Mouse (Mus musculus) hindlimb bud, embryonic 11.5 days (tissue): ENCODE measurements around the gene Spata25.
A peak's percentile ranks its signal among the peaks of the same experiment; 100 is the strongest.
"Not testable (repeated sequence)": the region's sequence is repeated elsewhere in the genome, so short reads cannot be mapped to it uniquely, and the experiment has no call there.

Experiments
- DNase-seq: peaks from one replicate; pipeline ENCODE4 v3.0.0-alpha.2; 2012; ENCODE audit warnings: low read depth, low spot score; ENCODE audit errors: extremely low spot score

Gene Spata25

DNA sequence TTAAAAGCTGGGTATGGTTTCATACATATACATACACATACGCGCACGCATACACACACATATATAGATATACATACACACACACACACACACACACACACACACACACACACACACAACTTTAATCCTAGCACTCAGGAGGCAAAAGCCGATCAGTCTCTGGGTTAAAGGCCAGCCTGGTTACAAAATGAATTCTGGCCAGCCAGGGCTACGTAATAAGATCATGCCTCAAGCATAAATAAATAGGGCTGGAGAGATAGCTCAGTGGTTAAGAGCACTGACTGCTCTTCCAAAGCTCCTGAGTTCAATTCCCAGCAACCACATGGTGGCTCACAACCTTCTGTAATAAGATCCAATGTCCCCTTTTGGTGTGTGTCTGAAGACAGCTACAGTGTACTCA is 27.2 kb upstream of the Spata25 start:
- DNase-seq: not testable (repeated sequence)

GRCm38 (mm10) chr2:164850061-164850460 is 21.7 kb upstream of the Spata25 start:
- DNase-seq: no peak

DNA sequence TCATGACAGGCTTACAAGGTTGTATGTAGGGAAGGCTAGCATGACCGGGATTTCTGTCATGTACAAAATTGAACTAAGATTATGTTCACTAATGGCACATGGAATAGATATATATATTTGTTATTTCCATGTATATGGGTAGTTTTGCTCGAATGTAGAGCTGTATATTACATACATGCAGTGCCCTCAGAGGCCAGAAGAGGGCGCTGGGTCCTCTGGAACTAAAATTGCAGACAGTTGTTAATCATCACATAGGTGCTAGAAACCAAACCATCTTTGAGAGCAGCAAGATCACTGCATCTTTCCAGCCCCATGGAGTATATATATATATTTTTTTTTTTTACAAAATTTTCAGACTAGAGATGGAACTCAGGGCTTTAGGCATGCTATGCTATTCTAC is 17.4 kb upstream of the Spata25 start:
- no peak for DNase-seq

GRCm38 (mm10) chr2:164835164-164835563 is 6.8 kb upstream of the Spata25 start:
- no peak for DNase-seq

GRCm38 (mm10) chr2:164834531-164834930 is 6.2 kb upstream of the Spata25 start:
- DNase-seq: no peak

- DNase-seq: peak; percentile 100
Observed at GRCm38 (mm10) chr2:164833314-164833959, 5.1 kb upstream of the Spata25 start, which contains the start of gene Neurl2. Gene Neurl2 (minus strand): TSS chr2:164833456.

GRCm38 (mm10) chr2:164832748-164833301 is 4.5 kb upstream of the Spata25 start, which contains the start of gene Ctsa:
Gene Ctsa (plus strand): TSS chr2:164832873.
- peak; percentile 16 for DNase-seq

- DNase-seq: no peak
Observed at GRCm38 (mm10) chr2:164832032-164832747, 3.9 kb upstream of the Spata25 start.

DNA sequence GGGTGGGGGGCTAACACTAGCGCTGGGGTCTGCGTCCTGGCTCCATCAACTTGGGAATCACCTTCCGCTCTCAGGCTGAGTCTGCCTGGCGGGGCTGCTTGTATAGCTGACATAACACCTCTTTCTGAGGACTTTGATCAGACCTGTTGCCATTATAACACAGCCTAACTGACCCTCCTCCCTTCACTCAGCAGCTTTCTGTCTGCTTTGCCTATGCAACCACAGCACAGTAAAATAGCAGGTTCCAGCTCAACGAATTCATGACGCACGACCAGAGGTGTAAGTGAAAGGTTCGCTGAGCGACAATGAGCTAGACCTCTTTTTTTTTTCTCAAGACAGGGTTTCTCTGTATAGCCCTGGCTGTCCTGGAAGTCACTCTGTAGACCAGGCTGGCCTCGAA is 2.7 kb upstream of the Spata25 start:
- no peak for DNase-seq

- DNase-seq: no peak
Observed at GRCm38 (mm10) chr2:164829090-164829489, 753 bp upstream of the Spata25 start.

DNA sequence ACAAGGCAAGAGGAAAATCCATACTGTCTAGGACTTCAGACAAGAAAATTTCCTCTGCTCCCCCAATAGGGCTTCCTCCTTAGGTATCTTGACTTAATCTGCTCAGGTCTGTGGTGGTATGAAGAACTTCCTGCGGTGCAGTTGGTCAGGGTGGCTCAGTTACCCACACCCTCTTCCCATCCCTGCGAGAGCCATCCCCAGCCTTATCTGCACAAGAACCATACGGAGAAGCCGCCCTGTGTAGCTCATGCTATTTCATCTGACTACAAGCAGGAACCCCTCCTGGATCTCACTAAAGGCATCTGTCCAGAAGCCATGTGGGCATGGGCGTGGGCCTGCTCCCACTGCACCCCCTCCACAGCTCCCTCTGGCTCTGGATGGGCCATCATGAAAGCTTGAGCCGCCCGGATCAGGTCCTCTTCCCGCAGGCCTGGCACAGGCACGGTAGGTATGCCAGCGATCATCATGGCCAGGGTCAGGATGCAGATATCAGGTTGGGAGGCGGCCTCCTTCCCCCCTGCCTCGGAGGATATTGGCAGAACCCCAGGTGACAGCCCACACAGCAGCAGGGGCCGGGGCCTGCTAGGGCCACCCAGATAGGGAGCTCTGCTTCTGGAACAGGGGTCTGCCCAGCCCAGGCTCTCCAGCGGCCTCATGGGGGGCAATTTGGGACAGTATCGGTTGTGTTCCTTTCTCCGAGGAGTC is 1.0 kb downstream of the Spata25 start:
- no peak for DNase-seq

DNA sequence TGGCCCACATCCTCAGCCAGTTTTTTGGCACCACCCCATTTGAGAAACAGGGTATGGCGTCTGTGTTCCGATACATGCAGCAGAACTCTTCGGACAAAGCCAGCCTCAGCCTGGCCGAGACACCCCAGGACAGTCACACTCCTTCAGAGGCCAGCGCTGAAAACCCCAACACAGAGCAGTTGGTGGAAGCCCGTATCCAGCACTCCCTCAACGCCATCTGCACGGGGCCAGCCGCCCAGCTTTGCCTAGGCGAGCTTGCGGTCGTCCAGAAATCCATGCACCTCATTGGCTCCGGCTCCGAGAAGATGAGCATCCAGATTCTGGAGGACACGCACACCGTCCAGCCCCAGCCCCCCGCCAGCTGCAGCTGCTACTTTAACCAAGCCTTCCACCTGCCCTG is 2.8 kb downstream of the Spata25 start:
- no peak for DNase-seq

GRCm38 (mm10) chr2:164823969-164824368 is 4.4 kb downstream of the Spata25 start:
- DNase-seq: no peak

GRCm38 (mm10) chr2:164823181-164823585 is 5.2 kb downstream of the Spata25 start:
- peak; percentile 46 for DNase-seq

- peak; percentile 94 for DNase-seq
Observed at GRCm38 (mm10) chr2:164822636-164823165, 5.6 kb downstream of the Spata25 start, which contains the start of gene Zswim1. Gene Zswim1 (plus strand): TSS chr2:164822686.

GRCm38 (mm10) chr2:164821060-164821459 is 7.3 kb downstream of the Spata25 start:
- no peak for DNase-seq

DNA sequence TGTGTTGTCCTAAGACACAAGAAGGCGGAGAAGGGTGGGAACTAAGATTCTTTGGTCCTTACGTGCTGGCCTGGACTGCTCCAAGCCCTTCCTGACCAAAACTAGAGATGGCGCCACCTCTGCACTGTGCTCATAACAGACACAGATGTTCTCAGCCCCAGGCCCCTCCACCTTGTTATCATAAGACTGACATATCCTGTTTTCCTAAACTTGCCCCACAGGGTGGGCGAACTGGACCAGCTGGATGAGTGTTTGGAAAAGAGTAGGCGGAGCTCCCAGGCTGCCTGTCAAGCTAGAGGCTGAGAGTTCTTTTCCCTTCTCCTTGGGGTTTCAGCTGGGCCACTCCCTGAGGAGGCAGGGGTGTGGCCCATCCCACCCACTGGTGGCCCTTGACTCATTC is 10.6 kb downstream of the Spata25 start:
- DNase-seq: no peak

DNA sequence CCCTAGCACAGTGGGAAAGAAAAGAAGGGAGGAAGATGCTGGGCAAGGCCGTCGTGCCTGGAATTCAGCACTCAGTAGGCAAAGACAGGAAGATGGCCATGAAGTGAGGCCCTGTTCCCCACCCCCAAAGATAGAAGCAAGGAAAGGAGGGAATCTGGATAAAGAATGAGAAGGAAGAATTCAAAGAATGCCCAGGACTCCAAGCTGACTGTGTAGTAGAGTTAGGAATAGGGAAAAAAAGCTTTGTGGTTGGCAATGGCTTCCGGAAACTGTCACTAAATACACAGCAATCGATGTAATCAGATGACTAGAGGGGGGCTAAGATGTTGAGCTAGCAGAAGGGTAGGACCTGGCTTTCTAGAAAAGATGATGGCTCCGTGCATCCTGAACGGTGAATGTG is 11.1 kb downstream of the Spata25 start:
- no peak for DNase-seq

GRCm38 (mm10) chr2:164815821-164816220 is 12.5 kb downstream of the Spata25 start:
- DNase-seq: no peak

DNA sequence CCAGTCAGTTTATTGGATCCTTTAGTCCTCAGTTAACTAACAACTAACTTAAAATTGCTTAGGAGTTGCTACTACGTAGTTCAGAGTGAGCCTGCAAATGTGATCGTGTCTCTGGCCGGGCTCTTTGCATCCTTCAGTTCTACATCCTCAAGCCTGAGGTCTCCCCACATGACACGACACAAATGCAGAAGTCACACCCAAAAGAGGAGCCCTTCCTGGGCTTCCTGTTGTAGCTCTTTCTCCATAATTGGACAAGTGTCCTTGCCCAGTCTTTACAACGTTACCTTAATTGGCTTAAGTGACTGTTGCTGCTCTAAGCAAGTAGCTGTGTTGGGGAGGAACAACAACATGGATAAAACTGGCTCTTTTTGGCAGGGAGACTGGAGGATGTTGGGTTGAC is 13.0 kb downstream of the Spata25 start:
- no peak for DNase-seq

DNA sequence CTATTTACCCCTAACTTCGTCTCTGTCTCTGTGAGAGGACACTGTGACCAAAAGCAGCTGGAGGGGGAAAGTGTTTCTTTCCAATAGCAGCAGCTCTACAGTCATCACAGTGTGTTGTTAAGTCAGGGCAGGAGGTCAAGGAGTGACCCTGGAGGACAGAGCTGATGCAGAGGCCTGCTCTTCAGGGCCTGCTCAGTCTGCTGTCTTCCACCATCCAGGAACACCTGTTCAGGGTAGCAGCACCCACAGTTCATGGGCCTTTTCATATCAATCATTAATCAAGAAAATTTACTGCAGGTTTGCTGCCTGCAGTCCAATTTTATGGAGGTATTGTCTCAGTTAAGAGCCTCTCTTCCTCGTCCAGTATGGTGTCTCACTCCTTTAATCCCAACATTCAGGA is 14.8 kb downstream of the Spata25 start:
- DNase-seq: no peak
